Comparison of ENCODE assay signal across 15 mouse cellular contexts in the genomic region with DNA sequence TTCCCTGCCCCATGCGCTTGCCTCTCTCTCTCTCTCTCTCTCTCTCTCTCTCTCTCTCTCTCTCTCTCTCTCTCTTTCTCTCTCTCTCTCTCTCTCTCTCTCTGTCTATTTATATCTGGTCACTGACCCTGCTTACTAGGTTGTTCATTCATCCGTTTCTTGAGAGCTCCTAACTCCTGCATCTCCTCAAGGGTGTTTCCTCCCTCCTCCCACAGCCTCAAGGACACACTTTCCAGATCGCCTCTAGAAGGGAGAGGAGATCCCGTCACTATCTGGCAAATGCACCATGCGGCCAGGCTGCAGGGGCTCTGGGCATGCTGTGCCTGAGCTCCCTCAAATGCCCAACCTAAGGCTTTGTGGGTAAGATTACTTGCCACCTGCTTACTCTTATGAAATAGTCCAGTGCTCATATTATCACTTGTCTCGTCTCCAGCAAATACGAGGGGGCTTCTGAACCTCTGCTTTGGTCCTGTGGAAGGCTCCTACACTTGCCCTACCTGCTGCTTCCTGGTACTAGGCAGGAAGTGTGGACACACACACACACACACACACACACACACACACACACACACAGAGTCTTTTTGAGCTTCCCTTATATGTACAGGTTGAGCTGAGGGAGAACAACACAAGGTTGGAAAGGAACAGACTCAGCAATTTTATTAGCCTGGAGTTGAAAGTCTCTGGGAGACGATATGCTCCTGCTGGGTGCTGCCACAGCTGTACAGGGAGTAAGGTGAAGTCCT. TPM values are rescaled to one million over a fixed set of nuclear protein-coding genes. Genes with fewer than 3 reads are reported as not detected.
DNase-seq lines count a peak whose midpoint lies in the region; ATAC-seq and TF ChIP-seq lines count a peak whose summit lies in the region.
"Had no signal": no experiment of that assay in that cellular context is flagged by ENCODE, and none has a peak within 500 bp of the region (broad histone marks: within the 10 kb centered on the region; RNA-seq: fewer than 3 reads in every experiment).

No protein-coding gene starts in this region.

- no peak overlapping the region for H3K4me3 ChIP-seq in hindbrain, postnatal 0 days (ENCODE audit: low read length)
- H3K4me3 ChIP-seq in hindbrain, embryonic 14.5 days (replicated peaks; ENCODE audit: low read length): no peak overlapping the region
- H3K4me3 ChIP-seq in intestine, embryonic 16.5 days (ENCODE audit: low read length): no peak overlapping the region
- H3K4me3 ChIP-seq in stomach, embryonic 15.5 days (replicated peaks): no peak overlapping the region
- H3K4me3 ChIP-seq: hindbrain, embryonic 15.5 days; midbrain, embryonic 10.5 days had no signal

- 70% methylated on average over 8 of the region's 8 CpGs for WGBS in hindbrain, postnatal 0 days
- WGBS in hindbrain, embryonic 14.5 days: 87% methylated on average over 8 of the region's 8 CpGs
- 66% methylated on average over 8 of the region's 8 CpGs for WGBS in intestine, embryonic 16.5 days
- 59% methylated on average over 7 of the region's 8 CpGs for WGBS in stomach, embryonic 15.5 days

- no peaks in the 10 kb centered on the region for H3K36me3 ChIP-seq in hindbrain, postnatal 0 days (ENCODE audit: insufficient read depth, low read length)
- H3K36me3 ChIP-seq in hindbrain, embryonic 14.5 days (replicated peaks; ENCODE audit: control insufficient read depth, insufficient read depth): peaks cover 35% of the 10 kb centered on the region
- no peaks in the 10 kb centered on the region; the same call in 1 of the 2 replicates for H3K36me3 ChIP-seq in intestine, embryonic 16.5 days (ENCODE audit: control insufficient read depth, insufficient read depth, low read length)
- H3K36me3 ChIP-seq in stomach, embryonic 15.5 days: no peaks in the 10 kb centered on the region

- no peak overlapping the region for H3K9ac ChIP-seq in hindbrain, postnatal 0 days (replicated peaks; ENCODE audit: low read length)
- no peak overlapping the region for H3K9ac ChIP-seq in hindbrain, embryonic 14.5 days
- H3K9ac ChIP-seq in intestine, embryonic 16.5 days (ENCODE audit: low read depth, low read length): no peak overlapping the region
- H3K9ac ChIP-seq in stomach, embryonic 15.5 days: no peak overlapping the region
- H3K9ac ChIP-seq: hindbrain, embryonic 15.5 days had no signal

- H3K9me3 ChIP-seq in hindbrain, postnatal 0 days (ENCODE audit: low read length): no peaks in the 10 kb centered on the region
- H3K9me3 ChIP-seq in hindbrain, embryonic 14.5 days (ENCODE audit: control insufficient read depth, low read length): no peaks in the 10 kb centered on the region
- no peaks in the 10 kb centered on the region for H3K9me3 ChIP-seq in intestine, embryonic 16.5 days (ENCODE audit: control insufficient read depth, low read length)
- no peaks in the 10 kb centered on the region for H3K9me3 ChIP-seq in stomach, embryonic 15.5 days
- H3K9me3 ChIP-seq: hindbrain, embryonic 15.5 days; midbrain, embryonic 10.5 days had no signal

- H3K27ac ChIP-seq in hindbrain, postnatal 0 days: 0 out of 2 replicates have a peak overlapping the region, but pooled peaks have one; percentile 62
- H3K27ac ChIP-seq in hindbrain, embryonic 14.5 days: no peak overlapping the region
- peak overlapping the region; percentile 60 for H3K27ac ChIP-seq in intestine, embryonic 16.5 days (ENCODE audit: low read length)
- H3K27ac ChIP-seq in stomach, embryonic 15.5 days: peak overlapping the region; percentile 67; the same call in 1 of the 2 replicates
- H3K27ac ChIP-seq: midbrain, embryonic 10.5 days had no signal

- H3K4me1 ChIP-seq in hindbrain, postnatal 0 days (ENCODE audit: insufficient read depth, low read length): no peaks in the 10 kb centered on the region; the same call in 1 of the 2 replicates
- H3K4me1 ChIP-seq in hindbrain, embryonic 14.5 days (replicated peaks; ENCODE audit: control insufficient read depth, insufficient read depth, low read length): no peaks in the 10 kb centered on the region
- peaks cover 21% of the 10 kb centered on the region for H3K4me1 ChIP-seq in intestine, embryonic 16.5 days (ENCODE audit: control insufficient read depth, insufficient read depth, low read length)
- H3K4me1 ChIP-seq in stomach, embryonic 15.5 days: peaks cover 27% of the 10 kb centered on the region

- no peak for TF ChIP-seq CTCF in hindbrain, postnatal 0 days (IDR thresholded peaks at IDR 0.05; ENCODE audit: low read depth)

- DNase-seq in cerebellum, adult 9-10 months: peak; percentile 45
- no peak for DNase-seq in cerebellum, adult 11 months
- DNase-seq in hindbrain, postnatal 0 days (ENCODE audit: low spot score): no peak
- no peak for DNase-seq in hindbrain, embryonic 14.5 days (ENCODE audit: low spot score)
- DNase-seq in layer of hippocampus, adult 8-10 months (ENCODE audit: low spot score in 2 of 2): no peak
- DNase-seq in lung, postnatal 25 days (ENCODE audit: low spot score): no peak

- H3K27me3 ChIP-seq in hindbrain, postnatal 0 days (ENCODE audit: insufficient read depth, low read length): no peaks in the 10 kb centered on the region
- no peaks in the 10 kb centered on the region for H3K27me3 ChIP-seq in hindbrain, embryonic 14.5 days (ENCODE audit: control insufficient read depth, insufficient read depth, low read length)
- H3K27me3 ChIP-seq in intestine, embryonic 16.5 days (replicated peaks; ENCODE audit: control insufficient read depth, insufficient read depth, low read length): no peaks in the 10 kb centered on the region
- no peaks in the 10 kb centered on the region for H3K27me3 ChIP-seq in stomach, embryonic 15.5 days (replicated peaks)
- H3K27me3 ChIP-seq: hindbrain, embryonic 15.5 days had no signal

- no peak overlapping the region for H3K4me2 ChIP-seq in hindbrain, postnatal 0 days (ENCODE audit: low read depth, low read length)
- H3K4me2 ChIP-seq in hindbrain, embryonic 14.5 days (replicated peaks): no peak overlapping the region
- H3K4me2 ChIP-seq in intestine, embryonic 16.5 days (ENCODE audit: low read depth, low read length): no peak overlapping the region
- no peak overlapping the region; the same call in 1 of the 2 replicates for H3K4me2 ChIP-seq in stomach, embryonic 15.5 days
- H3K4me2 ChIP-seq: hindbrain, embryonic 15.5 days had no signal

- no peak for ATAC-seq in hindbrain, postnatal 0 days
- ATAC-seq in hindbrain, embryonic 14.5 days (ENCODE audit: low FRiP score): no peak
- ATAC-seq in intestine, embryonic 16.5 days: no peak
- ATAC-seq in stomach, embryonic 15.5 days (ENCODE audit: insufficient read depth, low FRiP score, low read depth): no peak

RNA-seq across cellular contexts. Expression of a gene that starts 3.4 kb away (rescaled TPM):
- total RNA-seq in hindbrain, postnatal 0 days (2014; rRNA removed): 2.7 and 4.3 TPM in 2 replicates
- polyA plus RNA-seq in hindbrain, postnatal 0 days (2015; fragmentation: Nextera tagmentation; extraction: Ambion mirVana): 10.0 and 10.4 TPM in 2 replicates
- 5.2 and 8.2 TPM in 2 replicates for polyA plus RNA-seq in hindbrain, embryonic 14.5 days (2014; fragmentation: Nextera tagmentation; extraction: Ambion mirVana)
- polyA plus RNA-seq in intestine, embryonic 16.5 days (2015; fragmentation: Nextera tagmentation; extraction: Ambion mirVana): 105 and 109 TPM in 2 replicates
- 83.2 and 89.3 TPM in 2 replicates for polyA plus RNA-seq in stomach, embryonic 15.5 days (2015; fragmentation: Nextera tagmentation; extraction: Ambion mirVana)
- total RNA-seq in layer of hippocampus, adult 8-10 months (2022): 10 to 100 TPM; 16.6 to 32.1 (median 21.9) TPM
- total RNA-seq: MEL had no signal

RNA-seq across cellular contexts. Expression of a gene that starts 14.6 kb away (rescaled TPM):
- total RNA-seq in hindbrain, postnatal 0 days (2014; rRNA removed): 32.0 and 50.1 TPM in 2 replicates
- 14.2 and 15.7 TPM in 2 replicates for polyA plus RNA-seq in hindbrain, postnatal 0 days (2015; fragmentation: Nextera tagmentation; extraction: Ambion mirVana)
- 18.2 and 20.8 TPM in 2 replicates for polyA plus RNA-seq in hindbrain, embryonic 14.5 days (2014; fragmentation: Nextera tagmentation; extraction: Ambion mirVana)
- polyA plus RNA-seq in intestine, embryonic 16.5 days (2015; fragmentation: Nextera tagmentation; extraction: Ambion mirVana): 10.4 and 12.5 TPM in 2 replicates
- polyA plus RNA-seq in stomach, embryonic 15.5 days (2015; fragmentation: Nextera tagmentation; extraction: Ambion mirVana): 5.4 and 9.6 TPM in 2 replicates
- total RNA-seq in layer of hippocampus, adult 8-10 months (2022): 10 to 100 TPM; 33.0 to 38.0 (median 35.2) TPM
- total RNA-seq: MEL had no signal

RNA-seq across cellular contexts. Expression of a gene that starts 20.2 kb away (rescaled TPM):
- total RNA-seq in hindbrain, postnatal 0 days (2014; rRNA removed): not detected in 2 replicates
- not detected in 2 replicates for polyA plus RNA-seq in hindbrain, postnatal 0 days (2015; fragmentation: Nextera tagmentation; extraction: Ambion mirVana)
- not detected in 2 replicates for polyA plus RNA-seq in hindbrain, embryonic 14.5 days (2014; fragmentation: Nextera tagmentation; extraction: Ambion mirVana)
- polyA plus RNA-seq in intestine, embryonic 16.5 days (2015; fragmentation: Nextera tagmentation; extraction: Ambion mirVana): not detected in 2 replicates
- polyA plus RNA-seq in stomach, embryonic 15.5 days (2015; fragmentation: Nextera tagmentation; extraction: Ambion mirVana): not detected in 2 replicates
- total RNA-seq in layer of hippocampus, adult 8-10 months (2022): not detected
- total RNA-seq: gastrocnemius, adult 18-20 months; left cerebral cortex, adult 18-20 months; MEL had no signal
- polyA plus RNA-seq: hindbrain, embryonic 15.5 days; lung, embryonic 16.5 days; midbrain, embryonic 10.5 days had no signal

RNA-seq across cellular contexts. Expression of a gene that starts 24.4 kb away (rescaled TPM):
- 83.1 and 86.9 TPM in 2 replicates for total RNA-seq in hindbrain, postnatal 0 days (2014; rRNA removed)
- 40.6 and 41.2 TPM in 2 replicates for polyA plus RNA-seq in hindbrain, postnatal 0 days (2015; fragmentation: Nextera tagmentation; extraction: Ambion mirVana)
- polyA plus RNA-seq in hindbrain, embryonic 14.5 days (2014; fragmentation: Nextera tagmentation; extraction: Ambion mirVana): 37.4 and 41.7 TPM in 2 replicates
- polyA plus RNA-seq in intestine, embryonic 16.5 days (2015; fragmentation: Nextera tagmentation; extraction: Ambion mirVana): 22.1 and 22.4 TPM in 2 replicates
- polyA plus RNA-seq in stomach, embryonic 15.5 days (2015; fragmentation: Nextera tagmentation; extraction: Ambion mirVana): 26.6 and 27.8 TPM in 2 replicates
- total RNA-seq in layer of hippocampus, adult 8-10 months (2022): 10 to 100 TPM; 46.3 to 57.9 (median 53.6) TPM
- total RNA-seq: MEL had no signal

RNA-seq across cellular contexts. Expression of a gene that starts 24.5 kb away (rescaled TPM):
- not detected in 2 replicates for total RNA-seq in hindbrain, postnatal 0 days (2014; rRNA removed)
- polyA plus RNA-seq in hindbrain, postnatal 0 days (2015; fragmentation: Nextera tagmentation; extraction: Ambion mirVana): 0.54 TPM in 1 of 2 replicates, not detected in the other
- polyA plus RNA-seq in hindbrain, embryonic 14.5 days (2014; fragmentation: Nextera tagmentation; extraction: Ambion mirVana): 0.74 and 0.78 TPM in 2 replicates
- not detected in 2 replicates for polyA plus RNA-seq in intestine, embryonic 16.5 days (2015; fragmentation: Nextera tagmentation; extraction: Ambion mirVana)
- 0.45 TPM in 1 of 2 replicates, not detected in the other for polyA plus RNA-seq in stomach, embryonic 15.5 days (2015; fragmentation: Nextera tagmentation; extraction: Ambion mirVana)
- 10 to 100 TPM in 1 of 4 experiments, 1 to 10 TPM in 1, not detected in 2; 1.2 to 10.6 TPM for total RNA-seq in layer of hippocampus, adult 8-10 months (2022)
- total RNA-seq: gastrocnemius, adult 18-20 months; left cerebral cortex, adult 18-20 months; MEL had no signal
- polyA plus RNA-seq: limb, embryonic 14.5 days; lung, embryonic 16.5 days had no signal
